In genomic region chr17:16821716-16822115, GRCm38 (mm10) we compare ENCODE assay signal across 27 mouse cellular contexts.
"Had no signal": no experiment of that assay in that cellular context is flagged by ENCODE, and none has a peak within 500 bp of the region (broad histone marks: within the 10 kb centered on the region; RNA-seq: fewer than 3 reads in every experiment).

No protein-coding gene starts in this region.

- H3K9me3 ChIP-seq: embryonic facial prominence, embryonic 10.5 days; embryonic facial prominence, embryonic 12.5 days; embryonic facial prominence, embryonic 13.5 days; embryonic facial prominence, embryonic 15.5 days; forebrain, embryonic 10.5 days; forebrain, embryonic 12.5 days; forebrain, embryonic 13.5 days; forebrain, embryonic 15.5 days had no signal

- H3K27me3 ChIP-seq: embryonic facial prominence, embryonic 12.5 days; embryonic facial prominence, embryonic 13.5 days; embryonic facial prominence, embryonic 15.5 days; forebrain, embryonic 12.5 days; forebrain, embryonic 13.5 days; forebrain, embryonic 15.5 days had no signal

- H3K4me1 ChIP-seq: embryonic facial prominence, embryonic 10.5 days; embryonic facial prominence, embryonic 12.5 days; embryonic facial prominence, embryonic 13.5 days; embryonic facial prominence, embryonic 15.5 days; forebrain, embryonic 10.5 days; forebrain, embryonic 12.5 days; forebrain, embryonic 13.5 days; forebrain, embryonic 15.5 days had no signal

- ATAC-seq: forebrain, embryonic 13.5 days; forebrain, embryonic 14.5 days; forebrain, embryonic 15.5 days; forebrain, embryonic 16.5 days; forebrain, postnatal 0 days had no signal

- H3K27ac ChIP-seq: embryonic facial prominence, embryonic 10.5 days; embryonic facial prominence, embryonic 12.5 days; embryonic facial prominence, embryonic 13.5 days; embryonic facial prominence, embryonic 15.5 days; forebrain, embryonic 10.5 days; forebrain, embryonic 12.5 days; forebrain, embryonic 13.5 days; forebrain, embryonic 15.5 days; gastrocnemius, adult 2 months; heart, adult 2 months had no signal

- H3K9ac ChIP-seq: embryonic facial prominence, embryonic 12.5 days; embryonic facial prominence, embryonic 13.5 days; embryonic facial prominence, embryonic 15.5 days; forebrain, embryonic 12.5 days; forebrain, embryonic 13.5 days; forebrain, embryonic 15.5 days; forebrain, postnatal 0 days had no signal

- H3K36me3 ChIP-seq: embryonic facial prominence, embryonic 10.5 days; embryonic facial prominence, embryonic 12.5 days; embryonic facial prominence, embryonic 13.5 days; embryonic facial prominence, embryonic 15.5 days; forebrain, embryonic 10.5 days; forebrain, embryonic 12.5 days; forebrain, embryonic 15.5 days had no signal

- H3K4me3 ChIP-seq: embryonic facial prominence, embryonic 10.5 days; embryonic facial prominence, embryonic 12.5 days; embryonic facial prominence, embryonic 13.5 days; embryonic facial prominence, embryonic 15.5 days; erythroblast, embryonic 14.5 days; forebrain, embryonic 10.5 days; forebrain, embryonic 12.5 days; forebrain, embryonic 13.5 days; forebrain, embryonic 15.5 days; gastrocnemius, adult 2 months; heart, adult 2 months had no signal

- H3K4me2 ChIP-seq: embryonic facial prominence, embryonic 12.5 days; embryonic facial prominence, embryonic 13.5 days; embryonic facial prominence, embryonic 15.5 days; forebrain, embryonic 12.5 days; forebrain, embryonic 13.5 days; forebrain, embryonic 15.5 days had no signal

- DNase-seq: cerebellum, adult 9-10 months; cerebellum, adult 9-11 months; cerebellum, postnatal 10 days; cerebellum, postnatal 14 days; cerebellum, postnatal 25 days; cerebellum, postnatal 36 days; embryo, embryonic 11 days; forebrain, postnatal 0 days; gastrocnemius, adult 2 months; gastrocnemius, postnatal 10 days; gastrocnemius, postnatal 14 days; gastrocnemius, postnatal 25 days; gastrocnemius, postnatal 36 days; heart, adult 11 months; heart, adult 18-20 months; heart, adult 2 months had no signal
